In genomic region chr6:93856783-93857182, GRCm38 (mm10) we compare ENCODE assay signal across 12 mouse cellular contexts.
DNase-seq lines count a peak whose midpoint lies in the region; ATAC-seq lines count a peak whose summit lies in the region.
"Had no signal": no experiment of that assay in that cellular context is flagged by ENCODE, and none has a peak within 500 bp of the region (broad histone marks: within the 10 kb centered on the region; RNA-seq: fewer than 3 reads in every experiment).

No protein-coding gene starts in this region.

- peaks cover 29% of the 10 kb centered on the region for H3K4me1 ChIP-seq in midbrain, embryonic 10.5 days
- H3K4me1 ChIP-seq in midbrain, embryonic 14.5 days (ENCODE audit: control insufficient read depth, insufficient read depth, low read length), result peaks cover 18% of the 10 kb centered on the region
- H3K4me1 ChIP-seq in forebrain, embryonic 13.5 days, result peaks cover 34% of the 10 kb centered on the region
- peaks cover 27% of the 10 kb centered on the region for H3K4me1 ChIP-seq in hindbrain, embryonic 14.5 days (replicated peaks; ENCODE audit: control insufficient read depth, insufficient read depth, low read length)
- H3K4me1 ChIP-seq in neural tube, embryonic 15.5 days, result peaks cover 29% of the 10 kb centered on the region

- no peak for ATAC-seq in midbrain, embryonic 14.5 days (ENCODE audit: low FRiP score, low TSS enrichment)
- no peak for ATAC-seq in forebrain, embryonic 13.5 days
- no peak for ATAC-seq in hindbrain, embryonic 14.5 days (ENCODE audit: low FRiP score)
- no peak for ATAC-seq in neural tube, embryonic 15.5 days (ENCODE audit: low FRiP score)
- ATAC-seq: liver, postnatal 0 days had no signal

- 0 out of 2 replicates have a peak, but pooled peaks cover 4% of the 10 kb centered on the region for H3K36me3 ChIP-seq in midbrain, embryonic 10.5 days
- H3K36me3 ChIP-seq in midbrain, embryonic 14.5 days (ENCODE audit: control insufficient read depth, insufficient read depth, low read length), result no peaks in the 10 kb centered on the region
- peaks cover 5% of the 10 kb centered on the region; the same call in 1 of the 2 replicates for H3K36me3 ChIP-seq in forebrain, embryonic 13.5 days (ENCODE audit: poor library complexity, severe bottlenecking)
- no peaks in the 10 kb centered on the region for H3K36me3 ChIP-seq in hindbrain, embryonic 14.5 days (replicated peaks; ENCODE audit: control insufficient read depth, insufficient read depth)
- no peaks in the 10 kb centered on the region for H3K36me3 ChIP-seq in neural tube, embryonic 15.5 days

- no peak overlapping the region for H3K4me2 ChIP-seq in midbrain, embryonic 14.5 days (ENCODE audit: low read length)
- no peak overlapping the region for H3K4me2 ChIP-seq in forebrain, embryonic 13.5 days
- no peak overlapping the region for H3K4me2 ChIP-seq in hindbrain, embryonic 14.5 days (replicated peaks)
- H3K4me2 ChIP-seq in neural tube, embryonic 15.5 days, result no peak overlapping the region

- no peaks in the 10 kb centered on the region for H3K27me3 ChIP-seq in midbrain, embryonic 10.5 days (ENCODE audit: low read depth, poor library complexity, severe bottlenecking)
- no peaks in the 10 kb centered on the region for H3K27me3 ChIP-seq in midbrain, embryonic 14.5 days (ENCODE audit: control insufficient read depth, insufficient read depth, low read length)
- H3K27me3 ChIP-seq in forebrain, embryonic 13.5 days, result no peaks in the 10 kb centered on the region
- no peaks in the 10 kb centered on the region for H3K27me3 ChIP-seq in hindbrain, embryonic 14.5 days (ENCODE audit: control insufficient read depth, insufficient read depth, low read length)
- H3K27me3 ChIP-seq in neural tube, embryonic 15.5 days (replicated peaks), result no peaks in the 10 kb centered on the region

- no peak overlapping the region for H3K4me3 ChIP-seq in midbrain, embryonic 10.5 days
- H3K4me3 ChIP-seq in midbrain, embryonic 14.5 days (replicated peaks; ENCODE audit: low read depth, low read length), result no peak overlapping the region
- no peak overlapping the region for H3K4me3 ChIP-seq in forebrain, embryonic 13.5 days
- H3K4me3 ChIP-seq in hindbrain, embryonic 14.5 days (replicated peaks; ENCODE audit: low read length), result no peak overlapping the region
- H3K4me3 ChIP-seq in neural tube, embryonic 15.5 days (replicated peaks), result no peak overlapping the region

- no peak for DNase-seq in midbrain, embryonic 10.5 days (ENCODE audit: low spot score)
- no peak for DNase-seq in midbrain, embryonic 14.5 days
- DNase-seq in hindbrain, embryonic 14.5 days (ENCODE audit: low spot score), result no peak
- DNase-seq in gastrocnemius, postnatal 25 days, result no peak
- no peak for DNase-seq in frontal cortex, postnatal 10 days (ENCODE audit: low spot score in 2 of 2)
- DNase-seq: gastrocnemius, postnatal 10 days; kidney, adult 18-20 months; kidney, postnatal 4 days; liver, postnatal 0 days; lung, postnatal 36 days had no signal

- H3K9ac ChIP-seq in midbrain, embryonic 14.5 days (replicated peaks; ENCODE audit: low read length), result no peak overlapping the region
- H3K9ac ChIP-seq in forebrain, embryonic 13.5 days, result no peak overlapping the region
- no peak overlapping the region for H3K9ac ChIP-seq in hindbrain, embryonic 14.5 days
- no peak overlapping the region for H3K9ac ChIP-seq in neural tube, embryonic 15.5 days (replicated peaks)
- H3K9ac ChIP-seq: liver, postnatal 0 days had no signal

- WGBS in midbrain, embryonic 10.5 days, result 19% methylated on average over 1 of the region's 1 CpGs
- whole genome bisulfite sequencing in midbrain, embryonic 14.5 days, result 12% methylated on average over 1 of the region's 1 CpGs
- WGBS in forebrain, embryonic 13.5 days, result 0% methylated on average over 1 of the region's 1 CpGs
- WGBS in hindbrain, embryonic 14.5 days, result 15% methylated on average over 1 of the region's 1 CpGs
- 15% methylated on average over 1 of the region's 1 CpGs for WGBS in neural tube, embryonic 15.5 days

- H3K9me3 ChIP-seq in midbrain, embryonic 10.5 days (replicated peaks), result no peaks in the 10 kb centered on the region
- H3K9me3 ChIP-seq in midbrain, embryonic 14.5 days (ENCODE audit: control insufficient read depth, low read length), result no peaks in the 10 kb centered on the region
- H3K9me3 ChIP-seq in forebrain, embryonic 13.5 days (replicated peaks), result no peaks in the 10 kb centered on the region
- H3K9me3 ChIP-seq in hindbrain, embryonic 14.5 days (ENCODE audit: control insufficient read depth, low read length), result no peaks in the 10 kb centered on the region
- no peaks in the 10 kb centered on the region for H3K9me3 ChIP-seq in neural tube, embryonic 15.5 days (replicated peaks)

- peak overlapping the region; percentile 74 for H3K27ac ChIP-seq in midbrain, embryonic 10.5 days (replicated peaks)
- H3K27ac ChIP-seq in midbrain, embryonic 14.5 days (replicated peaks; ENCODE audit: low read depth, low read length), result no peak overlapping the region
- peak overlapping the region; percentile 65 for H3K27ac ChIP-seq in forebrain, embryonic 13.5 days
- H3K27ac ChIP-seq in hindbrain, embryonic 14.5 days, result peak overlapping the region; percentile 58
- H3K27ac ChIP-seq in neural tube, embryonic 15.5 days (replicated peaks), result peak overlapping the region; percentile 62
